In the genomic region with DNA sequence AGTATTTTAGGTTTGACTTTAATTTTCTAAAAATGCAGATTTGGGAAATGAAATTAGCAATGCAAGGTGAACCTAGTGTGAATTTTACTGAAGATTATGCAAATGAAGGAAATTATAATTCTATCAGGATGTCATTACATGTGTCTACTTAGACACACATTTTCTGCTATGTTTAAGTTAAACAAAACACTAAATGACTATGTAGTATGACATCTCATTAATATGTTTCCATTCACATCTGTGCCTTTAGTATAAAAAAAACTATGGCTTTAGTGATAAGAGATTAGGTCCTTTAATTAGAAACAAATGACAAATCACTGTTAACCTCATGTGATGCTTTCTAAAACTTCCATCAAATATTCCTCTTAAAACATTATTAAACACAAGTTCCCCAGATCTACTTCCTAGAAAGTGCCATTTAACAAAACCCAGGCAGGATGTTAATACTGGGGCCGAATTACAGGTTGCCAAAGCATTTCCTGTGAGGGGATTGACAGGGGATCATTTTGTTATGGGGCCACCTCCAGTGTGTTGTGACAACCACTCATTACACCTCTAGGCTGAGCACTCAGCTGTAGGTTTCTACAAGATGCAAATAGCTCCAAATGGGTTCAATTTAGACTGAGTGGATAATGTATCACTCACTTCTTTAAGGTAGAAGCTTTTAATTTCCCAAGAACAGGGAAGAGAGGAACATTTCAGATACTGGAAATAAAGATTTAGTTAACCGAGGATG, we compare ENCODE assay signal across 24 mouse cellular contexts.
DNase-seq lines count a peak whose midpoint lies in the region; ATAC-seq and TF ChIP-seq lines count a peak whose summit lies in the region.
"Had no signal": no experiment of that assay in that cellular context is flagged by ENCODE, and none has a peak within 500 bp of the region (broad histone marks: within the 10 kb centered on the region; RNA-seq: fewer than 3 reads in every experiment).

No protein-coding gene starts in this region.

- WGBS in embryonic facial prominence, embryonic 11.5 days: 66% methylated on average over 2 of the region's 2 CpGs
- 75% methylated on average over 2 of the region's 2 CpGs for WGBS in embryonic facial prominence, embryonic 10.5 days
- 68% methylated on average over 2 of the region's 2 CpGs for WGBS in forebrain, embryonic 15.5 days
- WGBS in thymus, adult 2 months: 71% methylated on average over 2 of the region's 2 CpGs

- peak; percentile 11 for DNase-seq in embryonic facial prominence, embryonic 11.5 days (ENCODE audit: low spot score)
- no peak for DNase-seq in embryonic facial prominence, embryonic 10.5 days (ENCODE audit: low spot score)
- DNase-seq in brain, adult 2 months (ENCODE audit: low read depth, low spot score): peak; percentile 29
- DNase-seq in thymus, adult 2 months: no peak
- DNase-seq in right cerebral cortex, postnatal 36 days (ENCODE audit: low spot score in 2 of 2): no peak
- DNase-seq: adrenal gland, adult 8-10 months; adrenal gland, postnatal 25 days; cerebellum, adult 11 months; cerebellum, adult 2 months; cerebellum, postnatal 10 days; cerebellum, postnatal 36 days; embryo, embryonic 11 days; gastrocnemius, adult 2 months; gastrocnemius, postnatal 14 days; heart, adult 11 months; kidney, adult 2 months had no signal

- ATAC-seq in embryonic facial prominence, embryonic 11.5 days (replicated peaks; ENCODE audit: insufficient number of reproducible peaks, low FRiP score, low TSS enrichment, low read depth): no peak
- ATAC-seq in forebrain, embryonic 15.5 days (replicated peaks): peak; percentile 66
- ATAC-seq: activated CD4-positive, CD25-positive, alpha-beta regulatory T cell, adult 4 months; intestine, postnatal 0 days had no signal

- H3K9ac ChIP-seq in embryonic facial prominence, embryonic 11.5 days (replicated peaks; ENCODE audit: low read length): no peak overlapping the region
- no peak overlapping the region for H3K9ac ChIP-seq in forebrain, embryonic 15.5 days (replicated peaks)
- H3K9ac ChIP-seq: embryonic facial prominence, embryonic 12.5 days; embryonic facial prominence, embryonic 15.5 days; hindbrain, embryonic 12.5 days; hindbrain, embryonic 15.5 days had no signal

- H3K4me3 ChIP-seq in embryonic facial prominence, embryonic 11.5 days (ENCODE audit: low read depth, low read length): no peak overlapping the region
- no peak overlapping the region for H3K4me3 ChIP-seq in embryonic facial prominence, embryonic 10.5 days
- no peak overlapping the region for H3K4me3 ChIP-seq in forebrain, embryonic 15.5 days
- H3K4me3 ChIP-seq in thymus, adult 2 months (ENCODE audit: control insufficient read depth, insufficient read depth, low read length): no peak overlapping the region
- H3K4me3 ChIP-seq: embryonic facial prominence, embryonic 12.5 days; embryonic facial prominence, embryonic 15.5 days; gastrocnemius, adult 2 months; hindbrain, embryonic 12.5 days; hindbrain, embryonic 15.5 days had no signal

- no peak overlapping the region for H3K4me2 ChIP-seq in embryonic facial prominence, embryonic 11.5 days (ENCODE audit: low read depth, low read length)
- no peak overlapping the region for H3K4me2 ChIP-seq in forebrain, embryonic 15.5 days (replicated peaks)
- H3K4me2 ChIP-seq: embryonic facial prominence, embryonic 12.5 days; embryonic facial prominence, embryonic 15.5 days; heart, embryonic 11.5 days; hindbrain, embryonic 12.5 days; hindbrain, embryonic 15.5 days had no signal

- H3K27ac ChIP-seq in embryonic facial prominence, embryonic 11.5 days (replicated peaks; ENCODE audit: low read depth, low read length): no peak overlapping the region
- no peak overlapping the region for H3K27ac ChIP-seq in embryonic facial prominence, embryonic 10.5 days (replicated peaks)
- H3K27ac ChIP-seq in forebrain, embryonic 15.5 days (replicated peaks): no peak overlapping the region
- no peak overlapping the region for H3K27ac ChIP-seq in thymus, adult 2 months (ENCODE audit: control insufficient read depth, insufficient read depth, low read length)
- H3K27ac ChIP-seq: embryonic facial prominence, embryonic 12.5 days; embryonic facial prominence, embryonic 15.5 days; gastrocnemius, adult 2 months; hindbrain, embryonic 12.5 days; hindbrain, embryonic 15.5 days had no signal

- H3K4me1 ChIP-seq in embryonic facial prominence, embryonic 11.5 days (ENCODE audit: control insufficient read depth, insufficient read depth, low read length): no peaks in the 10 kb centered on the region
- no peaks in the 10 kb centered on the region for H3K4me1 ChIP-seq in embryonic facial prominence, embryonic 10.5 days
- no peaks in the 10 kb centered on the region for H3K4me1 ChIP-seq in forebrain, embryonic 15.5 days
- no peaks in the 10 kb centered on the region for H3K4me1 ChIP-seq in thymus, adult 2 months (replicated peaks; ENCODE audit: control insufficient read depth, insufficient read depth, low read length)
- H3K4me1 ChIP-seq: embryonic facial prominence, embryonic 12.5 days; embryonic facial prominence, embryonic 15.5 days; hindbrain, embryonic 12.5 days; hindbrain, embryonic 15.5 days had no signal

- H3K27me3 ChIP-seq in embryonic facial prominence, embryonic 11.5 days (ENCODE audit: control insufficient read depth, insufficient read depth, low read length): no peaks in the 10 kb centered on the region
- no peaks in the 10 kb centered on the region for H3K27me3 ChIP-seq in embryonic facial prominence, embryonic 10.5 days (replicated peaks; ENCODE audit: low read depth, poor library complexity, severe bottlenecking)
- no peaks in the 10 kb centered on the region for H3K27me3 ChIP-seq in forebrain, embryonic 15.5 days
- H3K27me3 ChIP-seq in thymus, adult 2 months (ENCODE audit: control insufficient read depth, insufficient read depth, low read length): no peaks in the 10 kb centered on the region
- H3K27me3 ChIP-seq: embryonic facial prominence, embryonic 12.5 days; embryonic facial prominence, embryonic 15.5 days; hindbrain, embryonic 12.5 days; hindbrain, embryonic 15.5 days had no signal

- TF ChIP-seq POLR2A in thymus, adult 2 months (IDR thresholded peaks at IDR 0.05; ENCODE audit: control insufficient read depth, extremely low read depth, insufficient read depth, low read length, poor library complexity): no peak

- H3K9me3 ChIP-seq in embryonic facial prominence, embryonic 11.5 days (replicated peaks; ENCODE audit: control insufficient read depth, low read length): no peaks in the 10 kb centered on the region
- H3K9me3 ChIP-seq in embryonic facial prominence, embryonic 10.5 days: no peaks in the 10 kb centered on the region
- H3K9me3 ChIP-seq in forebrain, embryonic 15.5 days: no peaks in the 10 kb centered on the region
- H3K9me3 ChIP-seq: embryonic facial prominence, embryonic 12.5 days; embryonic facial prominence, embryonic 15.5 days; hindbrain, embryonic 12.5 days; hindbrain, embryonic 15.5 days had no signal

- TF ChIP-seq CTCF in thymus, adult 2 months (IDR thresholded peaks at IDR 0.05; ENCODE audit: borderline replicate concordance, control insufficient read depth, extremely low read depth, insufficient read depth, low read length, poor library complexity): no peak

- H3K36me3 ChIP-seq in embryonic facial prominence, embryonic 11.5 days (replicated peaks; ENCODE audit: control insufficient read depth, insufficient read depth, low read depth, low read length): no peaks in the 10 kb centered on the region
- H3K36me3 ChIP-seq in embryonic facial prominence, embryonic 10.5 days (replicated peaks): no peaks in the 10 kb centered on the region
- no peaks in the 10 kb centered on the region for H3K36me3 ChIP-seq in forebrain, embryonic 15.5 days
- H3K36me3 ChIP-seq in thymus, adult 2 months (ENCODE audit: control insufficient read depth, insufficient read depth, low read length): no peaks in the 10 kb centered on the region
- H3K36me3 ChIP-seq: embryonic facial prominence, embryonic 12.5 days; embryonic facial prominence, embryonic 15.5 days; hindbrain, embryonic 12.5 days; hindbrain, embryonic 15.5 days had no signal

Comparison
In these comparisons a context has a peak if more than half of its experiments do, and no peak if none do; other contexts are left out.
1. DNase-seq: peak in embryonic facial prominence, embryonic 11.5 days (single experiment) and brain, adult 2 months (single experiment); none in embryonic facial prominence, embryonic 10.5 days (single experiment), thymus, adult 2 months (single experiment) and right cerebral cortex, postnatal 36 days (0 of 2).